Mouse (Mus musculus) layer of hippocampus, postnatal 36 days (tissue): ENCODE measurements around the gene Zfp689. TPM values are rescaled to one million over a fixed set of nuclear protein-coding genes. Genes with fewer than 3 reads are reported as not detected.
"Not testable (repeated sequence)": the region's sequence is repeated elsewhere in the genome, so short reads cannot be mapped to it uniquely, and the experiment has no call there.

Source experiments
- DNase-seq, 2 experiments: peaks; one replicate each; pipeline ENCODE4 v3.0.0; 2022
- total RNA-seq, 2 experiments: library from RNA; stranded (reverse); gene quantifications; 2 replicates each; pipeline ENCODE4 v1.2.3; 2021

Zfp689 gene
- 1 to 10 TPM; 6.9 to 7.1 TPM for total RNA-seq

DNA sequence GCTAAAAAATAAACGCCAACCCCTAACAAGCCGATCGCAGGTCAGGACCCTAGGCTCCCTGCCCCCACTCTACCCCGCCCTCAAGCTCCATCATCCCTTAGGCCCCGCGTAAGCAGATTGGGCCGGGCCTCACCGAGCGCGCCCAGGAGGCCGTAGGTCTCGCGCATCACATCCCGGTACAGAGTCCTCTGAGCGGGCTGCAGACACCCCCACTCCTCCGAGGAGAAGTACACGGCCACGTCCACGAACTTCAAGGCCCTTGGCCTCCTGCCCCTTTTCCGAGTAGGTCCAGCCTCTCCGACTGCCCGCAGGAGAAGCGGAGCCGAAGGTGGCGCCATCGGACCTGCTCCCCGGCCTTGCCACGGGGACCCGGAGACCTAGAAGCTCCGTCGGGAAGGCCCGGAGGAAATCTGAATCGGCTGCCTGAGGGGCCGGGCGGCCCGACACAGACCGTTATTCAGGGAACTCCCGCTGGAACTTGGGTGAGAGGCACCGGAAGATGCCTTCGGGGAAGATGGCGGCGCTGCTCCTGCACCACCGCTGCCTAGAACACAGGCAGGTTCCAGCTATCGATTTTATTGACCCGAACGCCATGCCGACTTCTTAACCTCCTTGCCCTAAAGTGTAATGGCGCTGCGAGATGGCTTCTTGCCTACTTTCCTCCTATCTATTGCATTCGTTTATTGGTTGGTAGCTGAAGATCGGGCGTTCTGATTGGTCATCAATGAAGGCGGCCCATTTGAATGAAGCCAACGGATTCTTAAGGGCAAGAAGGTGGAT is at the start of gene Zfp689:
Zfp689 (minus strand) TSS at position 638 of the 780 bp plus-strand sequence.
- DNase-seq, result peak; percentile 87 to 89

DNA sequence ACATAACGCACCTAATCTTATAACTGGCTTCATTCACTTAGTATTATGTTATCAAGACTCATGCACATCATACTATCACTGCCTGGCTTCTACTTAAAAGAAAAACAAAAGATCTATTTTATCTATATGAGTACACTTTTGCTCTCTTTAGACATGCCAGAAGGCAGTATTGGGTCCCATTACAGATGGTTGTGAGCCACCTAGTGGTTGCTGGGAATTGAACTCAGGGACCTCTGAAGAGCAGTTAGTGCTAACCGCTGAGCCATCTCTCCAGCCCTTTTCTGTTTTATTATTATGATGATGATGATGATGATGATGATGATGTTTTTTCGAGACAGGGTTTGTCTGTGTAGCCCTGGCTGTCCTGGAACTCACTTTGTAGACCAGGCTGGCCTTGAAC is 49.4 kb upstream of the Zfp689 start:
- DNase-seq, result peak in 1 of 2 experiments; percentile 25

DNA sequence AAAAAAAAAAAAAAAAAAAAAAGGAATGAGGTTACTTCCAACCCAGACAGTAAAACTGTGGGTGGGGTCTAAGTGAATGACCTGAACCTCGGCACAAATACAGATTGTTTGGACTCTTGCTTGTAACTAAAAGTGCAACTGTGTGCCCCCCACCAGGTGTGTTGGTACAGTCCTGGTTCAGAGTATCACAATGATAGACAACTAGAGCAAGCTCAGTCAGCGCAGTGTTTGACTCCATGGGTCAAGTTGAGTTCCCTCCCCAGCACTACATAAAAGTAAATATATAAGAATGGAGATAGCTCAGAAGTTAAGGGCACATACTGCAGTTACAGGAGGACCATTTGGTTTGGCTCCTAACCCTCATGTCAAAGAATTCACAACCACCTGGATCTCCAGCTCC is 48.4 kb upstream of the Zfp689 start:
- no peak for DNase-seq

DNA sequence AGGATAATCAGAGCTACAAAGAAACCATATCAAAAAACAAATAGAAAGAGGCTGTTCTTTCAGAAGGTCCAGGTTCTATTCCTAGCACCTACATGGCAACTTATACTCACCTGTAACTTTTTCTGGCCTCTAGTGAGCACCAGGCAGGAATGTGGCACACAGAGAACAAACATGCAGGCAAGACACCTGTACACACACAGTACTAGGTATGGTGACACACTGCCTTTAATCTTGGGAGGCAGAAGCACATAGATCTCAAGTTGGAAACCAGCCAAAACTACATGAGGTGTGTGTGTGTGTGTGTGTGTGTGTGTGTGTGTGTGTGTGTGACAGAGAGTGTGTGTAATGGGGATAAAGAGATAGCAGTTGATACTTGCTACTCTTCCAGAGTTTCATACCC is 45.7 kb upstream of the Zfp689 start:
- no peak for DNase-seq

DNA sequence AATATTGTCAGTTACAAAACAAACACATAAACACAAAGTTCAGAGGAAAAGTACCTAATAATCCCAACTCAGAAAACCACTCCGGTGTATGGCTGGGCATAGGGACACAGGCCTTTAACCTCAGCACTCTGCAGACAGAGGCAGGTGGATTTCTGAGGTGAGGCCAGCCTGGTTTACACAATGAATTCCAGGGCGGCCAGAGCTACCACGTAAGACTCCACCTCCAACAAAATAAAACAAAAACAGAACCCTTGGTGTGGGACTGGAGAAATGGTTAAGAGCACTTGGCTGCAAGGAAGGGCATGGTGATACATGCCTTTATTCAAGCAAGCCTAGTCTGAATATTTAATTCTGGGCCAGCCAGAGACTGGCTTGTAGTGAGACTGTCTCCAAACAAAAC is 42.9 kb upstream of the Zfp689 start:
- DNase-seq, result no peak

DNA sequence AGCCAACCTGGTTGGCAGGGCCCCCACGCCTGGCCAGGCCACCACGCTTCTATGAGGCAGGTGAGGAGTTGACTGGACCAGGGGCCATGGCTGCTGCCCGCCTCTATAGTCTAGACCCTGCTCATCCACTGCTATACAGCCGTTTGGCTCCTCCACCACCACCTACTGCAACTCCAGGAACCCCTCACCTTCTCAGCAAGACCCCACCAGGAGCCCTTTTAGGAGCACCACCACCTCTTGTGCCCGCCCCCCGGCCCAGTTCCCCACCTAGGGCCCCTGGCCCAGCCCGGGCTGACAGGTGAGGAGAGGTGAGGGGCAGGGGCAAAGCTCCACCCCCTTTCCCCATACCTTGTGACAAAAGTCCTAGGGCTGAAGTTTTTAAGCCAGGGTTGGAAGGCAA is 41.0 kb upstream of the Zfp689 start:
- DNase-seq, result no peak

DNA sequence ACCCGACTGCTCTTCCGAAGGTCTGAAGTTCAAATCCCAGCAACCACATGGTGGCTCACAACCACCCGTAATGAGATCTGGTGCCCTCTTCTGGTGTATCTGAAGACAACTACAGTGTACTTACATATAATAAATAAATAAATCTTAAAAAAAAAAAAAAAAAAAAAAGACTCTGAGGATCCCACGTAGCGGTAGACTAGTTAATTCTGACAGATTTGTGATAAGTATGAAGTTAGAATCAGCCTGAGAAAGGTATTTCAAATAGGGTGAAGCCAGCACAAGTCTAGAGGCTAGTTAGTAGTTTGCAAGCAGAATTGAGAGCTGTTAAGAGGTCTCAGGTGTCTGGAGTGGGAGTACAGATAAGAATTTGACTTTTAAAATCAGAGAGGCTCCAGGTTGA is 39.4 kb upstream of the Zfp689 start:
- not testable (repeated sequence) for DNase-seq

DNA sequence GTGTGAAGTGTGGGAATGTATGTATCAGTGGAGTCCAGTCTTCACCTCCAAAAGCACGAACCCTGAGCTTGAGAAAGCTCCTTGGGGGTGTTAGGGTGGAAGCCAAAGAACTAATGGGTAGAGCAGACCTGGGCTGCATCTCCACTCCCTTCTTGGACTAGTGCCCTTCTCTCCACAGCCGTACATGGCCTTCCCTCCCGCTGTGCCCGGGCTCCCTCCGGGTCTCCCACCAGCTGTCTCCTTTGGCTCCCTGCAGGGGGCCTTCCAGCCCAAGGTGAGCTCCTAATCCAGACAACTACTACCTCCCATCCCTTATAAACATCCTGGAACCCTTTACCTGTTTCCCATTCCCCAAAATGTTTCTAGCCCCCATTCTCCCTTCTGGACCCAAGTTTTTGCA is 36.5 kb upstream of the Zfp689 start:
- DNase-seq, result no peak

DNA sequence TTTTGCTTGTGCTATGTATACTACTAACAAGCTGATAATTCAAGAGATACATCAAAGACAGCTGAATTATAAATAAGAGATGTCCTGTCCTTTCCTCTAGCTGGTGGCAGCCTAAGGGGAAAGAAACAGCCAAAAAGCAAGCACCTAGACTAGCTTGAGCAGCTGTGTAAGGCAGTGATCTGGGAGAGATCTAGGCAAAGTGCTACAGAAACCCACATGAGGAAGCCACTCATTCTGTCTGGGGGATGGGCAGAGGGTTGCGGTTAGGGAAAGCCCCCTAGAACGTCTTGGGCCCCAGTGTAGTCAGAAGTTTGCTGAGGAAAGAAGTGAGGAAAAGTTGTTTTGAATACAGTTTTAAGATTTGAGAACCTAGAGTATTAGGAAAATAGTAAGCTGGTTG is 31.4 kb upstream of the Zfp689 start:
- DNase-seq, result no peak

DNA sequence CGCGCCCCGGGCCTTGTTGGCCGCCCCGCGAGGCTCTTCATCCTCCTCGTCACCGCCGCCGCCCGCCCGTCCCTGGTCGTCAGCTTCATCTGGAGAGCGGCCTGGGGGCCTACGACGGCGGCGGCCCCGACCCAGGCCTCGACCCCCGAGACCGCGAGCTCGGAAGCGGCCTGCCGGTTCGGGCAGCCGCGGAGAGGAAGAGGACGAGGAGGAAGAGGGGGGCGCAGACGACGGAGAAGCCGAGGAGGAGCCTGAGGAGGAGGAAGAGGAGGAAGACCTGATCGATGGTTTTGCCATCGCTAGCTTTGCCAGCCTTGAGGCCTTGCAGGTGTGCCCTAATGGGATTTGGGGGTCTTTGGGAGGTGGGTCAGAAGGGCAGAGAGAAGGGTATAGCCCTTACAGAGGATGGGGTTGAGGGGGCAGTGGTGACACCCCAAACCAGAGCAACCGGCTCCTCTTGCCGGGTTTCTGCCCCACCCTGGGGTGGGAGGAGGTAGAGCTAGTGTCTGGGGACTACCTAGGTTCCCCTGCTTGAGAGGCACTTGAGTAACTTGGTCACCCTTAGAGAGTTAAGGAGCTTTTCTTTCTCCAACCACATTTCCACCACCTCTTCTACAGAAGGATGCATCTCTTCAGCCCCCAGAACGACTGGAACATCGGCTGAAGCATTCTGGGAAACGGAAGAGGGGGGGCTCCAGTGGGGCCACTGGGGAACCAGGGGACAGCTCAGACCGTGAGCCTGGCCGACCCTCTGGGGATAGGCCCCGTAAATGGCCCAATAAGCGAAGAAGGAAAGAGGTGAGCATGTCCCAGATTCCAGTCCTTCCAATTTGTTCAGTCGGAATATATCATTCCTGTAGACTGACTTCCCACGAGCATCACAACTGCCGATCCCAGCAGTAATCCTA is 30.6 kb upstream of the Zfp689 start:
- DNase-seq, result peak in 1 of 2 experiments; percentile 33

DNA sequence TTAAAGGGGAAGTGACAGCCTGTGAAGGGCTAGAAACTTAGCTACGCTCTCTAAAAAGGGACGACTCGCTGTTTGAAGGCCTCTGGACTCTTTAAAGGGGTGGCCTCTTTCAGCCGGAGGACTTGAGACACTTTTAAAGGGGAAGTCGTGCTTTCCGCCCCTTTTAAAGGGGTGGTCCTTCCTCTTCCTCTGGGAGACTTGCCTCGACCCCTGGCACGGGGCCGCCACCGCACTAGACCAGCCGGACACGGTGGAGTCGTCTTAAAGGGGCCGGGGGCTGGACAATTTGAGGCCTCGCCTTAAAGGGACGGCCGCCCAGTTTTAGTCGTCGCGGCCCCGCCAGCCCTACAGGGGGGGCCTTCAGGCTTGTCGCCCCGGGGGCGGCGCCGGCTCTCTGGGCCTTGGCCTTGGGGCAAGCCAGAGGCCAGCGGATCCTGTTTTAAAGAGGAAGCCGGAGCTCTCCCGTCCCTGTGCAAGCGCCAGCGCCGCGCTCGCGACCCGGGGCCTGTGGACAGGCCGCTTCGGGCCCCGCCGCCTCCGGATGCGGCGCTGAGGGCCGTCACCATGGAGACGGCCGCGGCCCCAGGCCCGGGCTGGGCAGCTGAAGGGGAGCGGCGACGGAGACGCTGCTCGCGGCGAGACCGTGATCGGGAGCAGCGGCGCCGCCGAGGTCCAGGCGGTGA is 29.8 kb upstream of the Zfp689 start, which contains the start of gene Fbrs:
Fbrs (plus strand) TSS at position 565 of the 683 bp plus-strand sequence.
- DNase-seq, result peak; percentile 92 to 95

DNA sequence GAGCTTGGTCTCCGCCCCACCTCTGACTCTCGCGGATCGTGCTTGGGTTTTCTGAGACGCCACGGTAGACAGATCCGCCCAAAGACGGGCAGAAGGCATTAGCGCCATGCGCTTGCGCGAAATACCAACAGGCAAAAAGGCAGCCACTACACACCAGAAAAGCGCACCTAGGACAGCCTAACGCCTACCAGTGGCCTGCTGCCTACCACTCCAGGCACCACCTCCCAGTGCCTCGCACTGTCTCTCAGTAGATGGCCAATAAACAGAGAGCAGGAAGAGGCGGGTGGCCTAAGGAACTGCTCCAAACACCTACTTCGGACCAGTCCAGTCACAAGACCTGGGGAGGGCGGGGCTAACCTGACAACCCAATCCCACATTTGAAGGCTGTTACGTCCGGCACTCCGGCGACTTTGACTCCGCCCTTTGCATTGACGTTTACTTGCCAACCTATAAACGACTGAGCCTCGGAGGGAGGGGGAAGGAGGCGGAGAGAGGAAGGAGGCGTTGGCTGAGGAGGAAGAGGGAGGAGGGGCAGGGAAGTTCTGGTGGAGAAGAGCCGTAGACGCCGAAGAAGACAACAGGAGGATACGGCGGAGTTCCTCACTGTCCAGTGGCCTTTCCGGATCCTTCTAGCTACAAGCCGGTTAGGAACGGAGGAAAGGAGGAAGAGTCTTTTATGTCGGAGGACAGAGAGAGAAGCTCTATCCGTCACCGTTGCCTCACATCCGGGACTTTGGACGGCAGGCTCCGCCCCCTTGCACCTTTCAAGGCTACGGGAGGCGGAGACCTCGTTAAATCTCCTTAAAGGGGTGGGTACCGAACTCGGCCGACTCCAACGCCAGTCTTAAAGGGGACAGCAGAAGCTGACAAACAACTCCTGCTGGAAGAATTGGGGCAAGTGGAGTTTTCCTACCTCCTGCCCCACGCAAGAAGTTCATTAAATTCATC is 29.0 kb upstream of the Zfp689 start:
- peak; percentile 98 for DNase-seq

DNA sequence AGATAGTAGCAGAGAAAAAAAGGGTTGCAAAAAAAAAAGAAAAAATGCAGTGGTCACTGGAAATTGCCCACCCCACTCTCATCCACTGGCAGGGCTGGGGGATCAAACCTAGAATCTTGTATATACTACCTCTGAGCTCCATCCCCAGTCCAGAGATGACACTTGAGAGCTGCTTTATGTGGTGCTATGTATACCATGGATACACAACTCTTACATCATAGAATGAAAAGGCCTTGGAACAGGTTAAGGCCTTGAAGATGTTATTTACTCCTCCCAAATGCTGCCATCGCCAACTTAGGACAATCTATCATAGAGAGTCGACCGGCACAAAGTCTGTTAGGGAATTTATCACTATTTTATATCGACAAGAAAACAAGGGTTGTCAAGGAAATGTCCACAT is 27.9 kb upstream of the Zfp689 start:
- no peak for DNase-seq

DNA sequence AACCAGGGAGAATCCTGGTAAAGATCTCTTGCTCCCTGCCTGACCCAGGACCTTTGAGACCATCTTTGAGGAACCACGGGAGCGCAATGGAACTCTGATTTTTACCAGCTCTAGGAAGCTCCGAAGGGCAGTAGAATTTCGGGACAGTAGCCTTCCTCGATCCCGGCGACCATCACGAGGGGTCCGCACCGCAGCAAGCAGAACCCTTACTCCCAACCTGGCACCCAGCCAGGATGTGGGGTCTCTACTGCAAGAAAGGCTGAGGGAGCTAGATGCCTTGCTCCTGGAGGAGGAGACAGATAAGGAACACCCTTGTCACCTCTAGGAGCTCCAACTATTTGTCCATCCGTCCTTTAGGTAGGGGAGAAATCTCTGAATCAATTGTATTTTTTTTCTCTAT is 27.4 kb upstream of the Zfp689 start:
- no peak for DNase-seq

DNA sequence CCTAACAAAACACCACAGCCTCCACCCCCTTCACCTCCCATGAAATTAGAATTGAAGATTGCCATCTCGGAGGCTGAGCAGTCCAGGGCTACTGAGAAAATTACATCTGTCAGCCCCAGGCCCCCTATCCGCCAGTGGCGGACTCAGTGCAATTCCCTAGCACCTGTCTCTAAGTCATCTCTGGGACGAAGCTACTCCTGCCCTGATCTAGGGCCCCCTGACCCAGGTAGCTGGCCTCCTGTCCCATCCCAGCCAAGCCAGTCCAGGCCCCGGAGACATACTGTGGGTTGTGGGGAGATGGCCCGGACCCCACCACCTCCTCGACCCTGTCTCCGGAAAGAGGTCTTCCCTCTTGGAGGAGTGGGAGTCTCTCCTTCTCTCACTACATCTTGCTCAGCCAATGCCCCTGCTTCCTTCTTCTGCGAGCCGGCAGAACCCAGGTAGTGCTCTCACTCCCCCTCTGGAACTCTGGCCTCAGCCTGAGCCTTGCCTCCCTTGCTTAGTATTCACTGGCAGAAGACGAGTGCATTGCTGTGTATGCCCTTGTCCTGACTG is 26.3 kb upstream of the Zfp689 start:
- no peak for DNase-seq

DNA sequence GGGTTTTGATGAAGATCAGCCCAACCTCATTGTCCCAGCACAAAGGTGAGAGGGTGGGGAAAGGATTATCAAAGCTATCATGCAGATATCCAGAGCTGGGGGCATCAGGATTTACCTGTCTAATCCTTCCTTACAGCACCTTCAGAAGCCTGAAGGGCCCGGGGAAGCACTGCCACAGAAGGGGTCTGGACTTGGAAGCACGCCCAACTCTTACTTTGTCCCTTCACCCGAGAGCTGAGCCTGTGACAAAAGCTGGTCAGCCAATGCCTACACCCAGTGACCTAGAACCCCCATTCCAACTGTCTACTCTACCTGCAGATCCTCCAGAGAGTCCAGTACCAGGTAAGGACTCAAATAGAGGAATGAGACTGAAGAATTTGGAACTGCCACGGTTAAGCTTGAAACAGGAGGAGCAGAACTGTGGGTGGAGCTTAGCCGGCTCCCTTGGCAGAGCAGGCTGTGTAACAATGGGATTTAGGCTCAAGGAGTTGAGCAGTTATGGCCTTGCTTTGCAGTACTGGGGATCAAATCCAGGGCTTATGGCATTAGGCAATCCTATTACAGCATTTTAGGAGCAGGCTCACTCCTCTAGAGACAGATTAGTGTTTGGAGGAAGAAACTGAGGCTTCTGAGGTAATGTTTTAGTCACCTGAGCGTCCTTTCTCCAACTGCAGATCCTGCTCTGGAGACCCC is 25.6 kb upstream of the Zfp689 start:
- no peak for DNase-seq

DNA sequence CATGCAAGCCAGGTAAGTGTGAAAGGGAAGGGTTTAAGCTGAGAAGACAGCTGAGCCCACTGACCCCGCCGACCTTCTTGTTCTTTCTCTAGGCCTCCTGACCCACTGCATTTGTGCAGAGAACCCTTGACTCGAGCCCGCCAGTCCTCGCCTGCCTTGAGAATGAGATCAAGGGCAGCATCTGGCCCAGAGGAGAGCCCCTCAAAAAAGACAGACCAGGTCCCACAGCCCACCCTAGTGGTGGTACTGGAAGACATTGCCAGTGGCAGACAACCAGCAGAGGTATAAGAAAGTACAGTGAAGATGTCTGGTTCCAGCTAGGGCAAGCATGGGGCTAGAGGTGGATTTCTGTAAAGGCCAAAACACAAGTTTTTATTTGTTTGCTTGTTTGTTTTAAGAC is 24.7 kb upstream of the Zfp689 start:
- no peak for DNase-seq

DNA sequence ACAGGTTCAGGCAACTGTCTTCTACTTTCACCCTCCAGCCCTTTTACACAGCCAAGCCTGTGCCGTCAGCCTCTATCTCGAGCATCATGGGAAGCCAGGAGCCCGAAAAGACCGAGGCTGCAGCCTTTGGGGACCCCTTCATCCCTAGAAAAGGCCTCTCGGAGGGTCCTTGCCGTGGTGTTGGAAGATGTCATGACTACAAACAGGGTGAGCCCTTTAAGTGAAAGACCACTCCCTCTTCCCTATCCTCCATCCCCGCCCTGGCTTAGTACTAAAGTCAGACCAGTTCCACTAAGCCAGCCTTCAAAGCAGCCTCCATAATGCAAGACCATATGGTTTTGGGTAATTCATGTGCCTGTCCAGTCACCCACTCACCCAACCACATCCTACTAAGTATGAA is 23.1 kb upstream of the Zfp689 start:
- no peak for DNase-seq

DNA sequence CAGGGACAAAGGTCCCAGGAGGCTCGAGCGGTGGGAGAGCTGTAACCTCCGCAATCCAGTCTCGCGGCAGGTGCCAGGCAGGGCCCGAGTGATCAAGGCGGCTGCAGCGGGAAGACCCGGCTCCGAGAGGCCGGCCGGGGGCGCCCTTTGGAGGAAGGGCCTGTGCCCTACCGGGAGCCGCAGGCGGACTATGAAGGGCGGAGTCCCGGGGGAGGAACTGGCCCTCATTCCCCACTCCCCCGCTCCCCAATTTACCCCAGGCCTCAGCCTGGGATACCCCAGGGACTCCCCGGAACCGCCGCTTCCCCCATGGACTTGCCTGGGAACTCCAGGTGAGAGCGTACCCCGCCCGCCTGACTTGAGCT is 22.7 kb upstream of the Zfp689 start:
- no peak for DNase-seq

DNA sequence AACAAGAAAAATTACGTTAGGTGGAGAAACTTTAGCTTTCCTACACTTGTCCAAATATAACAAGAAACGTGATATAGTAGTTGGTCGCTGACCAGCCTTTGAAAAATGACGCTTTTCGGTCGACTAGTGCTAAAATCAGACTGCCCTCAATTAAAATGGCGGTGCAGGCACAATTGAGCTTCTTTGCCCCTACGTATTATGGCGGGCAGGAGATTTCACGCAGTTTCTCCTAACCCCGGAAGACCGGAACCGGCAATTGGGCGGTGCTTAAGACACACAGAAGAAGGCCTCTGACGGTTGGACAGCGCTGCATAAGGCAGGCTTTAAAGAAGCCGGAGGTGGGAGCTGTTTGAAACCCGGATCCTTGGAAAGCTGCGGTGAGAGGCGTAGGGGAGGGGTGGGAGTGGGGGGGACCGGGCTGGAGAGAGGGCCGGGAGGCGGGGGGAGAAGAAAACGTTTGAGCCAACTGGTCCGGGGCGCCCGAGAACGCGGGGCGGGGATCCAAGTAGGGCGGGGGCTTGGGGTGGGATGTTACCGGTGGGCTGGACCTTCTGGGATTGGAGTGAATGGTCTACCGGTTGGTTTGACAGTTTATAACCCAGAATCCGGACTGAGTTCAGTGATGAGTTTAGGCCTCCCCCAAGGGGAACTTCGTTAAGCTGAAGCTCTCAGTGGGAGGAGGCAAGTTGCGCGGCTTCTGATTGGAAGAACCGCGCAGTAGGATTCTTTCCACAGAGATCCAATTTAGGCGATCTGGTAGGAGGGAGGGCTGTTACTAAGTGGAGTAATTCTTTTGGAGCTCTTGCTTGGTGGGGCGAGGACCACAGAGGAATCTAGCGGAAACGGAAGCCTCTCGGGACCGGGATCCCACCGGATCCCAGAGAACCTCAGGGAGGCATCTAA is 22.0 kb upstream of the Zfp689 start:
- DNase-seq, result peak; percentile 90 to 92
